Mouse (Mus musculus) cortical plate, adult 2 months (tissue): Measurements from ENCODE around the gene Dzip1.

ENCODE experiments used
- CTCF ChIP-seq: fragments of 200-500 bp; IDR thresholded peaks from 2 replicates; pipeline ENCODE4 v1.5.1; 2011; ENCODE audit warnings: mild to moderate bottlenecking, control low read depth, low read length; ENCODE audit not compliant: insufficient read depth; ENCODE audit errors: extremely low read depth
- POLR2A ChIP-seq: fragments of 200-500 bp; IDR thresholded peaks from 2 replicates; pipeline ENCODE4 v1.6.1; 2011; ENCODE audit warnings: mild to moderate bottlenecking, low read length, control low read depth; ENCODE audit not compliant: insufficient read depth; ENCODE audit errors: extremely low read depth

- TF ChIP-seq CTCF (no peak), POLR2A (no peak)
These were observed 13.3 kb upstream of the Dzip1 start for GRCm38 (mm10) chr14:118938551-118938950.
